Mouse (Mus musculus) myocyte (in vitro differentiated cells): ENCODE measurements at regions not wholly inside any gene's neighbourhood (a gene's known extent, or its start where the extent isn't known, plus 50 kb on each side); places are given as distances from the start of the nearest gene placed in this dataset.

Experiments
- H3K27me3 ChIP-seq: one replicate; pipeline ENCODE4 v1.6.1; 2011; ENCODE audit not compliant: control insufficient read depth, insufficient read depth, insufficient read length
- H3K36me3 ChIP-seq: one replicate; pipeline ENCODE4 v1.6.1; 2011; ENCODE audit not compliant: control insufficient read depth, insufficient read depth
- H3K4me2 ChIP-seq: one replicate; pipeline ENCODE4 v1.6.1; 2011; ENCODE audit warnings: low read depth, control low read depth
- H3K4me3 ChIP-seq: one replicate; pipeline ENCODE4 v1.5.1; 2011; ENCODE audit warnings: mild to moderate bottlenecking, control low read depth, moderate library complexity
- H3K79me2 ChIP-seq: one replicate; pipeline ENCODE4 v1.6.1; 2011; ENCODE audit not compliant: control insufficient read depth, insufficient read depth
- H3ac ChIP-seq: one replicate; pipeline ENCODE4 v1.6.1; 2011; ENCODE audit not compliant: control insufficient read depth, insufficient read length
- CEBPB ChIP-seq: IDR thresholded peaks from 2 replicates; pipeline ENCODE4 v1.6.1; 2011; ENCODE audit warnings: mild to moderate bottlenecking, moderate library complexity; ENCODE audit not compliant: poor library complexity, insufficient read depth, severe bottlenecking
- E2F4 ChIP-seq: IDR thresholded peaks from one replicate; pipeline ENCODE4 v1.6.1; 2011; ENCODE audit warnings: mild to moderate bottlenecking, control low read depth, moderate library complexity; ENCODE audit not compliant: insufficient read depth
- MAX ChIP-seq: IDR thresholded peaks from one replicate; pipeline ENCODE4 v1.6.1; 2011; ENCODE audit warnings: low read depth, mild to moderate bottlenecking, control low read depth
- MYOD1 ChIP-seq, 3 experiments: IDR thresholded peaks; one replicate each; pipeline ENCODE4 v1.6.1; 2011; ENCODE audit warnings: control low read depth in 2 of 3, low read depth in 2 of 3, mild to moderate bottlenecking in 2 of 3, moderate library complexity in 1 of 3; ENCODE audit not compliant: insufficient read length in 2 of 3, control insufficient read depth in 1 of 3
- MYOG ChIP-seq, 3 experiments: IDR thresholded peaks; one replicate each; pipeline ENCODE4 v1.6.1; 2011; ENCODE audit warnings: control low read depth in 2 of 3, low read depth in 2 of 3, mild to moderate bottlenecking in 2 of 3; ENCODE audit not compliant: insufficient read length in 2 of 3, control insufficient read depth in 1 of 3, insufficient read depth in 1 of 3
- POLR2A ChIP-seq: IDR thresholded peaks from one replicate; pipeline ENCODE4 v1.6.1; 2011; ENCODE audit warnings: low read depth, mild to moderate bottlenecking, control low read depth, moderate library complexity; ENCODE audit not compliant: insufficient read length
- POLR2AphosphoS2 ChIP-seq: IDR thresholded peaks from one replicate; pipeline ENCODE4 v1.6.1; 2011; ENCODE audit warnings: low read depth, control low read depth; ENCODE audit not compliant: insufficient read length
- REST ChIP-seq: IDR thresholded peaks from one replicate; pipeline ENCODE4 v1.6.1; 2011; ENCODE audit warnings: mild to moderate bottlenecking, control low read depth, moderate library complexity; ENCODE audit not compliant: insufficient read depth, insufficient read length
- SRF ChIP-seq: IDR thresholded peaks from one replicate; pipeline ENCODE4 v1.6.1; 2011; ENCODE audit warnings: low read depth; ENCODE audit not compliant: control insufficient read depth, insufficient read length
- TCF12 ChIP-seq: IDR thresholded peaks from one replicate; pipeline ENCODE4 v1.6.1; 2011; ENCODE audit warnings: mild to moderate bottlenecking, control low read depth; ENCODE audit not compliant: poor library complexity, insufficient read depth, severe bottlenecking
- TCF3 ChIP-seq: IDR thresholded peaks from one replicate; pipeline ENCODE4 v1.6.1; 2011; ENCODE audit warnings: low read depth, control low read depth; ENCODE audit not compliant: insufficient read length
- USF1 ChIP-seq: IDR thresholded peaks from one replicate; pipeline ENCODE4 v1.6.1; 2011; ENCODE audit warnings: low read depth, mild to moderate bottlenecking, control low read depth, moderate library complexity

GRCm38 (mm10) chr4:124509695-124510094 is 100.9 kb downstream of the 3100002H09Rik start:
- H3ac ChIP-seq, result no peak overlapping the region
- no peak overlapping the region for H3K4me2 ChIP-seq
- H3K27me3 ChIP-seq, result peaks cover 23% of the 10 kb centered on the region
- no peaks in the 10 kb centered on the region for H3K36me3 ChIP-seq
- no peak for TF ChIP-seq MYOD1 (IDR thresholded peaks at IDR 0.05; ENCODE audit: control insufficient read depth in 1 of 3, insufficient read length in 2 of 3, low read depth in 2 of 3)
- no peak for TF ChIP-seq POLR2AphosphoS2
- no peak for TF ChIP-seq E2F4
- TF ChIP-seq REST, result no peak
- TF ChIP-seq TCF3, result no peak
- TF ChIP-seq MAX, result no peak
- TF ChIP-seq TCF12, result no peak
- TF ChIP-seq SRF, result no peak
- no peak for TF ChIP-seq MYOG (IDR thresholded peaks at IDR 0.05; ENCODE audit: control insufficient read depth in 1 of 3, insufficient read depth in 1 of 3, insufficient read length in 2 of 3, low read depth in 2 of 3)
- TF ChIP-seq USF1, result no peak
- TF ChIP-seq CEBPB, result no peak
- no peak for TF ChIP-seq POLR2A
- no peak overlapping the region for H3K4me3 ChIP-seq
- H3K79me2 ChIP-seq, result no peaks in the 10 kb centered on the region

GRCm38 (mm10) chr4:124506083-124506647 is 104.4 kb downstream of the 3100002H09Rik start:
- no peak overlapping the region for H3K4me2 ChIP-seq
- no peaks in the 10 kb centered on the region for H3K79me2 ChIP-seq
- peaks cover 17% of the 10 kb centered on the region for H3K27me3 ChIP-seq
- no peak overlapping the region for H3ac ChIP-seq
- no peaks in the 10 kb centered on the region for H3K36me3 ChIP-seq
- TF ChIP-seq SRF (no peak), POLR2AphosphoS2 (no peak), MYOG (IDR thresholded peaks at IDR 0.05; ENCODE audit: control insufficient read depth in 1 of 3, insufficient read depth in 1 of 3, insufficient read length in 2 of 3, low read depth in 2 of 3) (no peak), POLR2A (no peak), TCF3 (no peak), TCF12 (no peak), CEBPB (no peak), REST (no peak), USF1 (no peak), MAX (no peak), E2F4 (no peak), MYOD1 (IDR thresholded peaks at IDR 0.05; ENCODE audit: control insufficient read depth in 1 of 3, insufficient read length in 2 of 3, low read depth in 2 of 3) (no peak)
- no peak overlapping the region for H3K4me3 ChIP-seq

GRCm38 (mm10) chr4:124501785-124502184 is 108.8 kb downstream of the 3100002H09Rik start:
- H3K36me3 ChIP-seq, result no peaks in the 10 kb centered on the region
- TF ChIP-seq MYOD1 (IDR thresholded peaks at IDR 0.05; ENCODE audit: control insufficient read depth in 1 of 3, insufficient read length in 2 of 3, low read depth in 2 of 3) (no peak), USF1 (no peak), MYOG (IDR thresholded peaks at IDR 0.05; ENCODE audit: control insufficient read depth in 1 of 3, insufficient read depth in 1 of 3, insufficient read length in 2 of 3, low read depth in 2 of 3) (no peak), TCF12 (no peak), MAX (no peak), POLR2A (no peak), TCF3 (no peak)
- no peaks in the 10 kb centered on the region for H3K79me2 ChIP-seq
- H3K4me2 ChIP-seq, result no peak overlapping the region
- no peak overlapping the region for H3ac ChIP-seq
- peaks cover 9% of the 10 kb centered on the region for H3K27me3 ChIP-seq
- H3K4me3 ChIP-seq, result no peak overlapping the region

- Histone ChIP-seq H3ac (no peak overlapping the region), H3K27me3 (peaks cover 4% of the 10 kb centered on the region), H3K4me2 (no peak overlapping the region), H3K36me3 (no peaks in the 10 kb centered on the region), H3K79me2 (no peaks in the 10 kb centered on the region), H3K4me3 (no peak overlapping the region)
- TF ChIP-seq REST (no peak), MYOD1 (IDR thresholded peaks at IDR 0.05; ENCODE audit: control insufficient read depth in 1 of 3, insufficient read length in 2 of 3, low read depth in 2 of 3) (no peak), SRF (no peak), MYOG (IDR thresholded peaks at IDR 0.05; ENCODE audit: control insufficient read depth in 1 of 3, insufficient read depth in 1 of 3, insufficient read length in 2 of 3, low read depth in 2 of 3) (no peak), TCF3 (no peak), E2F4 (no peak), POLR2AphosphoS2 (no peak), MAX (no peak)
Measured at GRCm38 (mm10) chr4:124498043-124498442, 112.6 kb downstream of the 3100002H09Rik start.
